Mouse (Mus musculus) gastrocnemius, postnatal 36 days (tissue): ENCODE results near the gene Myo3b. TPM values are rescaled to one million over a fixed set of nuclear protein-coding genes. Genes with fewer than 3 reads are reported as not detected.

Source experiments
- DNase-seq, 2 experiments: peaks; one replicate each; pipeline ENCODE4 v3.0.0; 2022
- intact Hi-C: fragments of 180-260 bp; cut with DNase I; formaldehyde crosslinking; loops from one replicate; pipeline ENCODE4 v1.15.1; 2025
- total RNA-seq, 2 experiments: library from RNA; stranded (reverse); gene quantifications; 2 replicates each; pipeline ENCODE4 v1.2.3; 2021

The Myo3b gene
- total RNA-seq, 2 experiments from 2014 or later: not detected

DNA sequence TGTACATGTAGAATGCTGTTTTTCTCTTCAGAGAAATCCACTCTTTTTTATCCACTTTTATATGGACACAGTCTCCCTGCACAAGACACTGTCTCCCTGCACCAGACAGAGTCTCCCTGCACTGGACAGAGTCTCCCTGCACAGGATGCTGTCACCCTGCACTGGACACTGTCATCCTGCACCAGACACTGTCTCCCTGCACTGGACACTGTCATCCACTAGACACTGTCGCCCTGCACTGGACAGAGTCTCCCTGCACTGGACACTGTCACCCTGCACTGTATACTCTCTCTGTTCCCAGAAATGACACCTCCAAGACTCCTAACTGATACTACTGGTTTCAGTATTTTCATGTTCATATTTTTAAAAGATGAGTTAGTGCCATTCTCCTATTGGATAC lies 375.5 kb downstream of the Myo3b start:
- intact Hi-C loops: no loop called here
- DNase-seq: no peak

DNA sequence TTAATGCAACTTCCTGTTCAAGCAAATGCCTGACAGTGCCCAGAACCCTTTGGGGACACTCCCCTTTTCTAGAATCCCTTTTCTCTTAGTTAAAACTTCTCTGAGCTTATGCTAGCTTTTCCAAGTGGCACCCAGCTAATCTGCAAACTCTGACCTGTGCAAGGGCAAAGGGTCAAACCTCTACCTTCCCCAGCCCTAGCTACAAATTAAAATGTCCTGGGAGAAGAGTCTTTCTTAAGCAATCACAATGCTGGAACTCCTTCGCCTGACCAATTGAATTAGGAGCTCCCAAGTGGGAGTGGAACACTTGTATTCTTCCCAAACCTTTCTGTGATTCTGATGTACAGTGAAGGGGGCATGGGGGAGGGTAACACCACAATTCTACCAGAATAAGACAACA lies 376.6 kb downstream of the Myo3b start:
- DNase-seq: no peak
- intact Hi-C loops: no loop called here

DNA sequence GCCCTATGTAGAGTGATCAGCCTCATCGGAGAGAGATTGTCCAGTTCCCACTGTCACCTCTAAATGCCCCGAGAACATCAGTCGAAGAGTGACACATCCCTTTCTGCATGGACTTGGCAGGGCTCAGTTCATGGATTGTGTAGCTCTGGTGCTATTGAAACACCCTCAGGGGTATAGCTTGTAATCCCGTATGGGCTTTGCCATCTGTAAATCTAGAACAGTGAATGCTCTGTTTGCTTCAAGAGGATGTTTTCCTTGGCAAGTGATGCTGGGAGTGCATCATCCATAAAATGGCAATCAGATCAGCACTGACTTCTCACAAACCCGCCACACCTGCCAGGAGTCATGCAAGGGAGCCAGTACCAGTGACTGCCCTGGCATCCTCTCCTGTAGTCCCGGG lies 380.4 kb downstream of the Myo3b start:
- intact Hi-C loops: no loop called here
- no peak for DNase-seq

- intact Hi-C loops: no loop called here
These were observed 382.4 kb downstream of the Myo3b start for GRCm38 (mm10) chr2:70421144-70421874.

DNA sequence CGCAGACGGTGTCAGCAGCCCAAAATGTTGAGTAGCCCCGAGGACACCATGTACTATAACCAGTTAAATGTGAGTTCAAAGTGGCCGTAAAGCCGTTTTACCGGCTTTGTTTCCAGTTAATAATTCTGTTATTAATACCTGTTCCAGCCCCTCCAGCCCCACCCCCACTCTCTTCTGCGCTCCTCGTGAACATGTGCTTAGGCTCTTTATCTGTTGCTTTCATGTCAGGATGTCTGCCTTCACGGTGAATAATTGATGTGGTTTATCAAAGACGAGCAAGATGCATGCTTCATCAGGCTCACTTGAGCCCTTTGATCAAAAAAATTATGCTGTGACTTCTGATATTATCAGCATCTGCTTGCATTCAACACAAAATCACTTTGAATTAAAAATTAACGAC lies 386.7 kb downstream of the Myo3b start:
- DNase-seq: no peak
- intact Hi-C loops: no loop called here

More at GRCm38 (mm10) chr2:70421144-70421874, 382.4 kb downstream of the Myo3b start:
- no peak for DNase-seq

DNA sequence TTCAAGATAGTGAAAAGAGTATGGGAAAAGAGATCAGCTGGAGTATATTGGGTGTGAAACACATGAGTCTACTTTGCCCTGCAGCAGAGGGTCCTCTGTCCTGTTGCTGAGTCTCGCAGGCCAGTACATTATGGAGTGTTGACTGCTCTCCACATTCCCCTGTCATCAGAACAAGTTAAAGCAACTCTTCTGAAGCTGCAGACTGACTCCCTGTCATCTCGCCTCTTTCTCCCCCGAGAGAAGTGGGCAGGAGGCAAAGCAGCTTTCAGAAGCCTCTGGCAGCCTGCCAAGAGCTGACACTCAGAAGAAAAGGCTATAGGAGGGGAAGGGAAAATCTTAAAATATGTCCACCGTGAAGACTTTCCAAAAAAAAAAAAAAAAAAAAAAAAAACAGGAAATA lies 404.1 kb downstream of the Myo3b start:
- intact Hi-C loops: no loop called here
- DNase-seq: no peak

DNA sequence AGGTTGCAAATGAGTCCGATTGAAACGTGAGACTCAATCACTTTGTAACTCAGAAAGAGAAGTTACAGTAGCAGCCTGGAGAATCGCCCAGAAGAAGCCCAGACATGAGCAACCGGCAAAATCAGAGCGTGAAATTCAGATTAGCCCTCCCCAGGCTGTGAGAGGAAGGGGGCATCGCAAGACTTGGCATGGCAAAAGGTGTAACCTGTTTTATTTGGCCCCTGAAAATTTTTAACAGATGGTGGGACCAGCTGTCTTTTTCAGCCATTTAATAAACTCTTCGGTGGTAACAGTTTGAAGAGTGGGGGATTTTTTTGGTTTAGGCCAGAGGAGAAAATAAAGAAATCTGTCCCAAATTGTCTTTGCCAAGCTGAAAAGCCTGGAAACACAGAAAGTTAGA lies 405.2 kb downstream of the Myo3b start:
- DNase-seq: no peak
- intact Hi-C loops: no loop called here

GRCm38 (mm10) chr2:70456205-70456604 lies 417.3 kb downstream of the Myo3b start:
- intact Hi-C loops: no loop called here
- no peak for DNase-seq

DNA sequence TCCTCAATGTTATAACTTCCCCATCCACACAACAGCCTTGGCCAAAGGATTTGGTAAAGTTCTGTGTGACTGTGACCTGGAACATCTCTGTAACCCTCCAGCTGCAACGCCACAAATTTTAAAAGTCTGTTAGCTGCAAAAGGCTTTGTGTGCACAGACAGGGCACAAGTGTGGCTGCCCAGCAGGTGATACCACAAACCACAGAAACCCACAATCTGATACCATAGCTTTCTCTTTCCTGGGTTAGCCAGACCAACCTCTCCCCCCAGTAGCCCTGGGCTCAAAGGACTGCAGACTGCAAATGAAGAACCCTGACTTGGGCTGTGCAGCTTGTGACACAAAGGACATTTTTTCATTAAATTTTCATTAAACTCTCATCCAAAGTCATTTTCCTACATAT lies 424.7 kb downstream of the Myo3b start:
- intact Hi-C loops: no loop called here
- no peak for DNase-seq

- intact Hi-C loops: no loop called here
- DNase-seq: no peak
These were observed 432.2 kb downstream of the Myo3b start for GRCm38 (mm10) chr2:70471136-70471535.

DNA sequence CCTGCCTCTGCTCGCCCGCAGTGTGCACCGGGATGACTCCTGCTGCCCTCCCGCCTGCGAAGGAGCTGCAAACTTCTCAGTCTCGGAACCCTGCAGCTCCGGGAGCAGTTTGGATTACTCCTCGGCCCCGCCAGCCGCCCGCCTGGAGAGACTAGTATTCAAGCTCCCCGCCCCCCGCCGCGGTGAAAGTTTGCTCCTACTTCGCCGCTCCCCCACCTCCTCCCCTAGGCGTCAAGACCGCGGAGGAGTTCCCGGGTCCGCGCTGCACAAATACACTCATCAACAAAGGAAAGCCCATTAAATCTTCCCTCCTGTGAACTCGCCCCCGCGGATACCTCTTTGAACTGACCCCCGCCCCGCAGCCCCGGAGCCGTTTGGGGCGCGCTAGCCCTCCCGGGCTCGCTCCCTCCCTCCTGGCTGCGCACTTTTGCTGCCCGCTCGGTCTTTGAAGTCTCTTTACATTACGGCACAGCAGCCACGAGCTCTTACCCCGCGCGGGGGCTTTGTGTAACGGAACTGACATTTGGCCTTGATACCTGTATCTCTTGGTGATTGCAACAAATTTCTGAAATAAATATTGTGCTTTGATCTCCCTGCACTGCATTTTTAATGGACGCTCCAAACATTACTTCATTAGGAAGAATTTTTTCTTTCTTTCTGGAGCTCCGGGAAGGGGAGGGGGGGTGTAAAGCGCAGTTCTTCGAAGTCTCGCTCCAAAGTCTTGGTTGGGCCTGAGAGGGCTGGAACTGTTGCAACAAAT lies 433.1 kb downstream of the Myo3b start:
- DNase-seq: no peak
- intact Hi-C loops: no loop called here

Other genes with a start within 250 kb of the Myo3b start
- under 1 TPM; 0.33 to 0.44 TPM for gene Ccdc173, start 249.6 kb upstream of the Myo3b start, total RNA-seq
- gene Phospho2, start 249.5 kb upstream of the Myo3b start, total RNA-seq: 10 to 100 TPM; 16.6 to 17.0 TPM
- 10 to 100 TPM; 15.0 to 18.2 TPM for gene Klhl23, start 217.2 kb upstream of the Myo3b start, total RNA-seq
- gene Ssb, start 177.6 kb upstream of the Myo3b start, total RNA-seq: 10 to 100 TPM; 44.2 to 61.3 TPM
- gene Mettl5, start 153.5 kb upstream of the Myo3b start, total RNA-seq: 10 to 100 TPM; 15.7 to 17.2 TPM
- 100 to 1,000 TPM; 162 to 170 TPM for gene Ubr3, start 141.9 kb upstream of the Myo3b start, total RNA-seq